Mouse (Mus musculus): ENCODE measurements around the gene Fbxo24. TPM values are rescaled to one million over a fixed set of nuclear protein-coding genes. Genes with fewer than 3 reads are reported as not detected.

Fbxo24 gene
- total and polyA plus RNA-seq, 3 experiments, result 0.13 to 0.24 TPM; not detected in 1

DNA sequence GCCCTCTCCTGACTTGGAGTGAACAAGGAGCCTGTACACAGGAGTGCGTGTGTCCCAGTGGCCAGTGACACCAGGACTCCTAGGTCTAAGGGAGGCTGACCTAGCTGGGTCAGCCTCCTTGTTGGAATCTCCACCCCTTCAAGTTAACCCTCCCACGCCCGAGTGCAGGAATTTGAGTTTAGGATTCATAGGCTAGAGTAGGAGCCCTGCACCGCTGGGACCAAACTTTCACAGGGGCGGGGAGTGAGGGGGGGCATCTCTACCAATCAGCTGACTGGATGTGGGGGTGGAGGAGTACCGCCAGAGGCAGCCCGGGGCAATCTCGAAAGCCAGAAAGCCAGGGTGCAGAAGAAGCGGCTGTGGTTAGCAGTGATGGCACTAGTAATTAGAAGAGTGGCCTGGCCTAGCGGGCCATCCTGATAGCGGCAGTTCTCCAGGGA, 16.9 kb upstream of the Fbxo24 start, which contains the start of gene Irs3:
Gene Irs3 (minus strand): TSS at position 63 of the 440 bp plus-strand sequence.
- Histone ChIP-seq H3K27ac (ENCODE audit: insufficient read depth, low read depth) (no peak within 1 kb of the TSS), H3K4me1 (ENCODE audit: control insufficient read depth in 1 of 2, insufficient read depth in 2 of 2) (peaks cover 8 to 46% of the 10 kb centered on the region in 2 experiments), H3K79me2 (replicated peaks; ENCODE audit: control insufficient read depth, extremely low read depth, insufficient read depth, poor library complexity, severe bottlenecking) (no peaks in the 10 kb centered on the region), H3K4me3 (replicated peaks in 1 of 3; ENCODE audit: low read depth in 2 of 3, low read length in 2 of 3, poor library complexity in 1 of 3) (no peak within 1 kb of the TSS), H3K4me2 (ENCODE audit: insufficient read depth, low read depth, poor library complexity, severe bottlenecking) (no peak within 1 kb of the TSS), H3K27me3 (replicated peaks) (no peaks in the 10 kb centered on the region), H3K9ac (ENCODE audit: insufficient read depth, low read depth) (no peak within 1 kb of the TSS), H3K36me3 (replicated peaks in 1 of 2; ENCODE audit: control insufficient read depth in 1 of 2, insufficient read depth in 1 of 2, low read length in 1 of 2) (peaks cover 23 to 34% of the 10 kb centered on the region in 2 experiments), H3K9me3 (replicated peaks; ENCODE audit: low read length) (no peaks in the 10 kb centered on the region)
- dilution Hi-C loops (cut with MboI; ENCODE audit: extremely low pct_ligation_motif_present, extremely low pct_unique_long_range_greater_than_20kb, low sequenced_read_pairs) (no loop called here), in situ Hi-C loops (cut with MboI; ENCODE audit: low pct_ligation_motif_present, low pct_unique_long_range_greater_than_20kb, low sequenced_read_pairs) (no loop called here)
- TF ChIP-seq POLR2AphosphoS2 (IDR thresholded peaks at IDR 0.05; ENCODE audit: low read depth, low read length) (no peak), GABPA (IDR thresholded peaks at IDR 0.05; ENCODE audit: insufficient replicate concordance, low read depth, low read length) (no peak), SIN3A (IDR thresholded peaks at IDR 0.05; ENCODE audit: low read length) (no peak), ELF1 (IDR thresholded peaks at IDR 0.05; ENCODE audit: low read depth, low read length) (no peak), ETS1 (conservative IDR thresholded peaks at IDR 0.05; ENCODE audit: low read depth, low read length) (no peak)
- DNase-seq (ENCODE audit: extremely low read depth), result no peak

DNA sequence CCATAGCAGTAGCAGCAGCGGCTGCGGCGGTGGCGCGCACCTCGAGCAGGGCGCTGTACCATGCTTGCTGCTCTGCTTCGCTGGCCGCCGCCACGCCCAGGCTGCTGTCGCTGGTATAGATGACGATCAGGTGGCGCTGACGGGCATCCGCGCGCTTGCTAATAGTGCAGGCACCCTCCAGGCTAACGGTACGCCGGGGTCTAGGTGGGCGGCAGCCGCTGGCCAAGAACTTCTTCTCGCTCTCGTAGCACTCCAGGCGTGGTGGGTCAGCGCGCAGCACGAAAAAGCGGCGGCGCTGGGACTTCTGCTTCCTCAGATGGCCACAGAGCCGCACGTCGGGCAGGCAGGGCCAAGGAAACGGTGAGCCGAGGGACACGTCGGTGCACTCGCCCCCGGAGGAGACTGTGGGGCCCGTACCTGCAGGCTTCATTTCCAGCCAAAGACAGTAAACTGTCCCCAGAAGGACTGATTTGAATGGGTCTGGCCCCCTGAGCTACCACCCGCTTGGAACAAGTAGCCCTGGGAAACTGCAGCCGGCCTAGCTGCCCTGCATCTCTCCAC, 16.4 kb upstream of the Fbxo24 start:
- peaks cover 28 to 39% of the 10 kb centered on the region in 2 experiments for H3K36me3 ChIP-seq (replicated peaks in 1 of 2; ENCODE audit: control insufficient read depth in 1 of 2, insufficient read depth in 1 of 2, low read length in 1 of 2)
- H3K4me1 ChIP-seq (ENCODE audit: control insufficient read depth in 1 of 2, insufficient read depth in 2 of 2), result peaks cover 11 to 46% of the 10 kb centered on the region in 2 experiments
- H3K9me3 ChIP-seq (replicated peaks; ENCODE audit: low read length), result no peaks in the 10 kb centered on the region
- TF ChIP-seq E2F4 (IDR thresholded peaks at IDR 0.05; ENCODE audit: insufficient replicate concordance, low read depth, low read length) (no peak), TCF12 (IDR thresholded peaks at IDR 0.05; ENCODE audit: low read depth, low read length) (no peak), NELFE (IDR thresholded peaks at IDR 0.05; ENCODE audit: low read depth, low read length) (no peak), MAZ (IDR thresholded peaks at IDR 0.05; ENCODE audit: low read depth, low read length) (no peak), ZC3H11A (IDR thresholded peaks at IDR 0.05; ENCODE audit: low read depth, low read length) (no peak), MYC (IDR thresholded peaks at IDR 0.05; ENCODE audit: low read depth, low read length) (no peak), KAT2A (IDR thresholded peaks at IDR 0.05; ENCODE audit: insufficient replicate concordance, low read length) (no peak), BHLHE40 (IDR thresholded peaks at IDR 0.05; ENCODE audit: low read depth, low read length) (no peak), ETS1 (conservative IDR thresholded peaks at IDR 0.05; ENCODE audit: low read depth, low read length) (no peak), USF2 (conservative IDR thresholded peaks at IDR 0.05; ENCODE audit: low read depth, low read length) (no peak)
- H3K27ac ChIP-seq (ENCODE audit: insufficient read depth, low read depth), result no peak overlapping the region
- H3K4me2 ChIP-seq (ENCODE audit: insufficient read depth, low read depth, poor library complexity, severe bottlenecking), result no peak overlapping the region
- no peaks in the 10 kb centered on the region for H3K27me3 ChIP-seq (replicated peaks)
- no peak overlapping the region for H3K9ac ChIP-seq (ENCODE audit: insufficient read depth, low read depth)
- no peak for DNase-seq (ENCODE audit: extremely low read depth)
- dilution Hi-C loops (cut with MboI; ENCODE audit: extremely low pct_ligation_motif_present, extremely low pct_unique_long_range_greater_than_20kb, low sequenced_read_pairs), result no loop called here
- no peak overlapping the region for H3K4me3 ChIP-seq (replicated peaks in 1 of 3; ENCODE audit: low read depth in 2 of 3, low read length in 2 of 3, poor library complexity in 1 of 3)
- no peaks in the 10 kb centered on the region for H3K79me2 ChIP-seq (replicated peaks; ENCODE audit: control insufficient read depth, extremely low read depth, insufficient read depth, poor library complexity, severe bottlenecking)
- in situ Hi-C loops (cut with MboI; ENCODE audit: low pct_ligation_motif_present, low pct_unique_long_range_greater_than_20kb, low sequenced_read_pairs), result no loop called here

Measured in CH12.LX (cell line).